Mouse (Mus musculus): ENCODE measurements around the gene Gm13694. TPM values are rescaled to one million over a fixed set of nuclear protein-coding genes. Genes with fewer than 3 reads are reported as not detected.

Gene Gm13694
- not detected for polyA plus RNA-seq (2014; fragmentation: Illumina TruSeq; extraction: RNeasy Lipid Tissue Mini Kit (QIAGEN cat#74804); ENCODE audit: low read depth, low replicate concordance)

DNA sequence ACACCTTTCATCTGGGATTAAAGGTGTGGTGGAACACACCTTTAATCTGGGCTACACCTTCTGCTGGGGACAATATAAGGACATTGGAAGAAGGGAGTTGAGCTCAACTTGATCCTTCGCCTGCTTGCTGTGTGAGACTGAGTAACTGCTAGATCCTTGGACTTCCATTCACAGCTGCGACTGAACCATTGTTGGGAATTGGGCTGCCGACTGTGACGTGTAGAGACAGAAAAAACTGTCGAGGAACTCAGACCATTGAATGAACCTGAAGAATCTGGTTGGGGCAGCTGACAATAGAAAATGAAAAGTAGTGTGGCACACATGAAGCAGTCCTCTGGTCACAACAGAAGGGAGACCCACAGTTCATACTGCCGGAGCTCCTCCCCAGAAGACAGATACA is at the start of gene Gm13694:
Gene Gm13694, plus strand, starts transcription at position 301 of the 400 bp plus-strand sequence.

DNA sequence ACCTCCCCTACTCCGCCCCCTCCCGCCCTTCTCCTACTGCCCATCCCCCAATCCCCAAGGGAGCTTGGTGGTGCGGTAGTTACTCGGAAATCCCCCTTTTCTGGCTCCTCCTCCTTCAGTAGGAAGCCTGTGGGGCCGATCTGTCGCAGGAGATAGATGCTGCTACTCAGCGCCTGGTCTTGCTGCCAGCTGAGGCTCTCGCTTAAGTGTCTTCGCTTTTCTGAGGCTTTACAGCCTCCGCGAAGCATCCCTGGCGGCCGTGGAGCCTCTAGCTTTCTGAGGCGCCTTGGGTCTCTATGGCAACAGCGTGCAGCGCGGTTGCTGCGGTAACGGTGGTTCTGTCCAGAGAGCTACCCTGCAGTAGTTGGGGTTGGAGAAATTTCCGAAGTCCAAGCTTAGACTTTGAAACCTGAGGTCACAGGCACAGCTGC is 37.8 kb upstream of the Gm13694 start, which contains the start of gene Zswim2:
Gene Zswim2, minus strand, starts transcription at position 298 of the 431 bp plus-strand sequence.

DNA sequence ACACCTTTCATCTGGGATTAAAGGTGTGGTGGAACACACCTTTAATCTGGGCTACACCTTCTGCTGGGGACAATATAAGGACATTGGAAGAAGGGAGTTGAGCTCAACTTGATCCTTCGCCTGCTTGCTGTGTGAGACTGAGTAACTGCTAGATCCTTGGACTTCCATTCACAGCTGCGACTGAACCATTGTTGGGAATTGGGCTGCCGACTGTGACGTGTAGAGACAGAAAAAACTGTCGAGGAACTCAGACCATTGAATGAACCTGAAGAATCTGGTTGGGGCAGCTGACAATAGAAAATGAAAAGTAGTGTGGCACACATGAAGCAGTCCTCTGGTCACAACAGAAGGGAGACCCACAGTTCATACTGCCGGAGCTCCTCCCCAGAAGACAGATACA is 23.3 kb upstream of the Gm13694 start, which contains the start of gene Gm13698:
Gene Gm13698, plus strand, starts transcription at position 301 of the 400 bp plus-strand sequence.

DNA sequence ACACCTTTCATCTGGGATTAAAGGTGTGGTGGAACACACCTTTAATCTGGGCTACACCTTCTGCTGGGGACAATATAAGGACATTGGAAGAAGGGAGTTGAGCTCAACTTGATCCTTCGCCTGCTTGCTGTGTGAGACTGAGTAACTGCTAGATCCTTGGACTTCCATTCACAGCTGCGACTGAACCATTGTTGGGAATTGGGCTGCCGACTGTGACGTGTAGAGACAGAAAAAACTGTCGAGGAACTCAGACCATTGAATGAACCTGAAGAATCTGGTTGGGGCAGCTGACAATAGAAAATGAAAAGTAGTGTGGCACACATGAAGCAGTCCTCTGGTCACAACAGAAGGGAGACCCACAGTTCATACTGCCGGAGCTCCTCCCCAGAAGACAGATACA is 17.5 kb upstream of the Gm13694 start, which contains the start of gene Gm13693:
Gene Gm13693, plus strand, starts transcription at position 301 of the 400 bp plus-strand sequence.

DNA sequence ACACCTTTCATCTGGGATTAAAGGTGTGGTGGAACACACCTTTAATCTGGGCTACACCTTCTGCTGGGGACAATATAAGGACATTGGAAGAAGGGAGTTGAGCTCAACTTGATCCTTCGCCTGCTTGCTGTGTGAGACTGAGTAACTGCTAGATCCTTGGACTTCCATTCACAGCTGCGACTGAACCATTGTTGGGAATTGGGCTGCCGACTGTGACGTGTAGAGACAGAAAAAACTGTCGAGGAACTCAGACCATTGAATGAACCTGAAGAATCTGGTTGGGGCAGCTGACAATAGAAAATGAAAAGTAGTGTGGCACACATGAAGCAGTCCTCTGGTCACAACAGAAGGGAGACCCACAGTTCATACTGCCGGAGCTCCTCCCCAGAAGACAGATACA is 11.7 kb upstream of the Gm13694 start, which contains the start of gene Gm13695:
Gene Gm13695, plus strand, starts transcription at position 301 of the 400 bp plus-strand sequence.

DNA sequence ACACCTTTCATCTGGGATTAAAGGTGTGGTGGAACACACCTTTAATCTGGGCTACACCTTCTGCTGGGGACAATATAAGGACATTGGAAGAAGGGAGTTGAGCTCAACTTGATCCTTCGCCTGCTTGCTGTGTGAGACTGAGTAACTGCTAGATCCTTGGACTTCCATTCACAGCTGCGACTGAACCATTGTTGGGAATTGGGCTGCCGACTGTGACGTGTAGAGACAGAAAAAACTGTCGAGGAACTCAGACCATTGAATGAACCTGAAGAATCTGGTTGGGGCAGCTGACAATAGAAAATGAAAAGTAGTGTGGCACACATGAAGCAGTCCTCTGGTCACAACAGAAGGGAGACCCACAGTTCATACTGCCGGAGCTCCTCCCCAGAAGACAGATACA is 5.9 kb upstream of the Gm13694 start, which contains the start of gene Gm13696:
Gene Gm13696, plus strand, starts transcription at position 301 of the 400 bp plus-strand sequence.

DNA sequence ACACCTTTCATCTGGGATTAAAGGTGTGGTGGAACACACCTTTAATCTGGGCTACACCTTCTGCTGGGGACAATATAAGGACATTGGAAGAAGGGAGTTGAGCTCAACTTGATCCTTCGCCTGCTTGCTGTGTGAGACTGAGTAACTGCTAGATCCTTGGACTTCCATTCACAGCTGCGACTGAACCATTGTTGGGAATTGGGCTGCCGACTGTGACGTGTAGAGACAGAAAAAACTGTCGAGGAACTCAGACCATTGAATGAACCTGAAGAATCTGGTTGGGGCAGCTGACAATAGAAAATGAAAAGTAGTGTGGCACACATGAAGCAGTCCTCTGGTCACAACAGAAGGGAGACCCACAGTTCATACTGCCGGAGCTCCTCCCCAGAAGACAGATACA is 5.7 kb downstream of the Gm13694 start, which contains the start of gene Gm13697:
Gene Gm13697, plus strand, starts transcription at position 301 of the 400 bp plus-strand sequence.

DNA sequence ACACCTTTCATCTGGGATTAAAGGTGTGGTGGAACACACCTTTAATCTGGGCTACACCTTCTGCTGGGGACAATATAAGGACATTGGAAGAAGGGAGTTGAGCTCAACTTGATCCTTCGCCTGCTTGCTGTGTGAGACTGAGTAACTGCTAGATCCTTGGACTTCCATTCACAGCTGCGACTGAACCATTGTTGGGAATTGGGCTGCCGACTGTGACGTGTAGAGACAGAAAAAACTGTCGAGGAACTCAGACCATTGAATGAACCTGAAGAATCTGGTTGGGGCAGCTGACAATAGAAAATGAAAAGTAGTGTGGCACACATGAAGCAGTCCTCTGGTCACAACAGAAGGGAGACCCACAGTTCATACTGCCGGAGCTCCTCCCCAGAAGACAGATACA is 11.5 kb downstream of the Gm13694 start, which contains the start of gene Gm13691:
Gene Gm13691, plus strand, starts transcription at position 301 of the 400 bp plus-strand sequence.

Other genes with a start within 250 kb of the Gm13694 start
- gene Fam171b, start 166.3 kb upstream of the Gm13694 start, polyA plus RNA-seq (2014; fragmentation: Illumina TruSeq; extraction: RNeasy Lipid Tissue Mini Kit (QIAGEN cat#74804); ENCODE audit: low read depth, low replicate concordance): 0.57 TPM
- not detected for gene Zswim2, start 37.7 kb upstream of the Gm13694 start, polyA plus RNA-seq (2014; fragmentation: Illumina TruSeq; extraction: RNeasy Lipid Tissue Mini Kit (QIAGEN cat#74804); ENCODE audit: low read depth, low replicate concordance)
- gene Gm13698, start 23.2 kb upstream of the Gm13694 start, polyA plus RNA-seq (2014; fragmentation: Illumina TruSeq; extraction: RNeasy Lipid Tissue Mini Kit (QIAGEN cat#74804); ENCODE audit: low read depth, low replicate concordance): not detected
- gene Gm13693, start 17.4 kb upstream of the Gm13694 start, polyA plus RNA-seq (2014; fragmentation: Illumina TruSeq; extraction: RNeasy Lipid Tissue Mini Kit (QIAGEN cat#74804); ENCODE audit: low read depth, low replicate concordance): not detected
- not detected for gene Gm13695, start 11.6 kb upstream of the Gm13694 start, polyA plus RNA-seq (2014; fragmentation: Illumina TruSeq; extraction: RNeasy Lipid Tissue Mini Kit (QIAGEN cat#74804); ENCODE audit: low read depth, low replicate concordance)
- gene Gm13696, start 5.8 kb upstream of the Gm13694 start, polyA plus RNA-seq (2014; fragmentation: Illumina TruSeq; extraction: RNeasy Lipid Tissue Mini Kit (QIAGEN cat#74804); ENCODE audit: low read depth, low replicate concordance): not detected
- gene Gm13697, start 5.8 kb downstream of the Gm13694 start, polyA plus RNA-seq (2014; fragmentation: Illumina TruSeq; extraction: RNeasy Lipid Tissue Mini Kit (QIAGEN cat#74804); ENCODE audit: low read depth, low replicate concordance): not detected
- gene Gm13691, start 11.6 kb downstream of the Gm13694 start, polyA plus RNA-seq (2014; fragmentation: Illumina TruSeq; extraction: RNeasy Lipid Tissue Mini Kit (QIAGEN cat#74804); ENCODE audit: low read depth, low replicate concordance): not detected